Mouse (Mus musculus) embryonic fibroblast, embryonic 13.5 days (primary cell): ENCODE data around the gene Celf2. TPM values are rescaled to one million over a fixed set of nuclear protein-coding genes. Genes with fewer than 3 reads are reported as not detected.

ENCODE experiments used
- H3K27ac ChIP-seq: 2 replicates; pipeline ENCODE4 v1.5.1; 2012; ENCODE audit warnings: low read length, control low read depth, inconsistent platforms; ENCODE audit not compliant: insufficient read depth
- H3K4me1 ChIP-seq: 2 replicates; pipeline ENCODE4 v1.6.1; 2011; ENCODE audit warnings: low read length; ENCODE audit not compliant: control insufficient read depth, insufficient read depth
- H3K4me3 ChIP-seq: 2 replicates; pipeline ENCODE4 v1.5.1; 2011; ENCODE audit warnings: mild to moderate bottlenecking, control low read depth, low read length; ENCODE audit not compliant: insufficient read depth
- CTCF ChIP-seq: IDR thresholded peaks from 2 replicates; pipeline ENCODE4 v1.5.1; 2011; ENCODE audit warnings: mild to moderate bottlenecking, control low read depth, low read length, moderate library complexity, borderline replicate concordance; ENCODE audit not compliant: insufficient read depth
- POLR2A ChIP-seq: IDR thresholded peaks from 2 replicates; pipeline ENCODE4 v1.6.1; 2011; ENCODE audit warnings: low read depth, mild to moderate bottlenecking, control low read depth, low read length, moderate library complexity
- polyA plus RNA-seq: library from polyadenylated mRNA; stranded (reverse); fragments of >200 nt; gene quantifications from 2 replicates; pipeline ENCODE4 v1.2.4, GENCODE M21; 2011; ENCODE audit warnings: low read depth; ENCODE audit not compliant: missing spikeins, insufficient read length

The Celf2 gene
- polyA plus RNA-seq, 1 experiment = 36.6 TPM

GRCm38 (mm10) chr2:6704342-6704741 lies 805.0 kb downstream of the Celf2 start:
- no peak for TF ChIP-seq POLR2A
- no peak for TF ChIP-seq CTCF
- no peak overlapping the region for H3K4me3 ChIP-seq
- H3K27ac ChIP-seq = no peak overlapping the region
- no peaks in the 10 kb centered on the region for H3K4me1 ChIP-seq

- Histone ChIP-seq H3K4me3 (no peak overlapping the region), H3K4me1 (peaks cover 5% of the 10 kb centered on the region; the same call in 1 of the 2 replicates), H3K27ac (no peak overlapping the region)
- TF ChIP-seq POLR2A = no peak
Measured at GRCm38 (mm10) chr2:6696326-6696725, 813.0 kb downstream of the Celf2 start.

DNA sequence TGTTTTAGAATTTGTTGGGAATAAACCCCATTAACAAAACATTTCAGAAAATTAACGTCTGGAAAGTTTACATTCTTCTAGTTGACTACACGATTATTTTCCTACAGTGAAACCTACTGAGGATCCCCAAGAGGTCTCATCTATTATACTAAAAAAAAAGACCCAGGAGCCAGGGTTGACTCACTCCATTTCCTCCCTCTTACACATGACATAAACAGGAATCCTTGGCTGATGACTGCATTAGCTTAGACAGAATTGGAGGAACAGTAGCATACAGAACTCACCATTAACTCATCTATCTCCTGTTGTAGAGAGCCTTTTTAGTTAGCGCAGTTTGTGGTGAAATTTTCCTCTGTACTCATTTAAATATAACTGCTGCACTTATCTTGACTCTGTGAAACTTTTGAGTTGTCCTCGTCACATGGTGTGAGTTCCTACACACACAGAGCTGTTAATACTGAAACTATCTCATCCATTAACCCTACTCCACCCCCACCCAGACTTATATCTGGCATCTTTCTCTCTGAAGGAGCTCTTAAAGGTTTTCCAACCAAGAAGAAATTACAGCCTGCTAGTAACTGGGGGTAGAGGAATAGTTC lies 813.9 kb downstream of the Celf2 start:
- TF ChIP-seq POLR2A = no peak
- TF ChIP-seq CTCF = no peak
- no peak overlapping the region for H3K27ac ChIP-seq
- H3K4me3 ChIP-seq = no peak overlapping the region
- H3K4me1 ChIP-seq = peaks cover 5% of the 10 kb centered on the region; the same call in 1 of the 2 replicates

- Histone ChIP-seq H3K27ac (no peak overlapping the region), H3K4me1 (no peaks in the 10 kb centered on the region), H3K4me3 (no peak overlapping the region)
- TF ChIP-seq POLR2A (no peak), CTCF (no peak)
Measured at GRCm38 (mm10) chr2:6689689-6690088, 819.7 kb downstream of the Celf2 start.

DNA sequence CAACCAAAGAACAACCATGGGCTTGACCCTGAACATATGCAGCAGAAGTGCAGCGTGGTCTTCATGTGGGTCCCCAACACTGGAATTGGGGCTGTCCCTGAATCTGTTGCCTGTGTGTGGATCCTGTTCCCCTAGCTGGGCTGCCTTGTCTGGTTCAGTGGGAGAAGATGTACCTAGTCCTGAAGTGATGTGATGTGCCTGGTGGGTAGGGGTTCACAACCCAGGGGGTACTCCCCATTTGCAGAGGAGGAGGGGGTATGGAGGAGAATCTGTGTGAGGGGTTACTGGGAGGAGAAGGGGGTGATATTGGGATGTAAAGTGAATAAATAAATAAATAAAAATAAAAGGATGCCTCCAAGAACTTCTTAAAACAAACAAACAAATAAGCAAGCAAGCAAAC lies 831.1 kb downstream of the Celf2 start:
- Histone ChIP-seq H3K4me1 (no peaks in the 10 kb centered on the region), H3K27ac (no peak overlapping the region), H3K4me3 (no peak overlapping the region)
- TF ChIP-seq CTCF = no peak
- no peak for TF ChIP-seq POLR2A

DNA sequence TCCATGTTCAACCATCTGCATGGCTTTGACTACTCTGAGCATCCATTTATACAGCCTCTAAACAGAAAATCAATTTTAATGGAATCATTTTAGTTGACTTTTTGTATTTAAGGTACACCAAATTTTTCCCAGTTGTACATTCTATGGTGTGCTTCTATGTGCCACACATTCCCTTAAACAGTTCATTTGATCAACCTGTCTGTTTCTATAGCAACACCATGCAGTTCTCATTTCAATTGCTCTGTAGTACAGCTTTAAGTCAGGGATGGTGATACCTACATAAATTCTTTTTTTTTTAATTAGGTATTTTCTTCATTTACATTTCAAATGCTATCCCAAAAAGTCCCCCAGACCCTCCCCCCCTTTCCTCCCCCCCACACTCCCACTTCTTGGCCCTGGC lies 831.9 kb downstream of the Celf2 start:
- TF ChIP-seq POLR2A (no peak), CTCF (no peak)
- no peak overlapping the region for H3K4me3 ChIP-seq
- no peak overlapping the region for H3K27ac ChIP-seq
- H3K4me1 ChIP-seq = no peaks in the 10 kb centered on the region

GRCm38 (mm10) chr2:6674401-6674800 lies 835.0 kb downstream of the Celf2 start:
- H3K4me3 ChIP-seq = no peak overlapping the region
- no peaks in the 10 kb centered on the region for H3K4me1 ChIP-seq
- TF ChIP-seq CTCF = no peak
- no peak overlapping the region for H3K27ac ChIP-seq

GRCm38 (mm10) chr2:6673418-6673817 lies 835.9 kb downstream of the Celf2 start:
- Histone ChIP-seq H3K4me3 (no peak overlapping the region), H3K27ac (no peak overlapping the region), H3K4me1 (no peaks in the 10 kb centered on the region)
- TF ChIP-seq POLR2A = no peak
- TF ChIP-seq CTCF = no peak

GRCm38 (mm10) chr2:6667611-6668010 lies 841.8 kb downstream of the Celf2 start:
- no peak for TF ChIP-seq POLR2A
- no peak for TF ChIP-seq CTCF
- no peak overlapping the region for H3K27ac ChIP-seq
- no peak overlapping the region for H3K4me3 ChIP-seq
- H3K4me1 ChIP-seq = no peaks in the 10 kb centered on the region

DNA sequence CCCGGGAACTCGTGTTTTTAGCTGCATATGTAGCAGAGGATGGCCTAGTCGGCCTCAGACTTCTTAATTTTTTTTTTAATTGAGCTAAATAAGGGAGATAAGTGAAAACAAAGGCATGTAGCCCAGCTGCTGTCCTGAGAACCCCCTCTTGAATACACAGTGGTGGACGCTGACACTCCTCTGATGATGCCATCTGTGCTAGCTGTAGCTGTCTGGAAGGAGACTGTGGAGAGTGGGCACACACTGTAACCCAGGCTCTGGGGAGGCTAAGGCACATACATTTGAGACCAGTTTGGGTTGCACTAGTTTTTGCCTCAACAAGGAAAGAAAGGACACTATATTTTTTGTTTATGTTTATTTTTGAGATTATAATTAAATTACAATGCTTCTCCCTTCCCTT lies 849.5 kb downstream of the Celf2 start:
- H3K4me3 ChIP-seq = no peak overlapping the region
- no peak overlapping the region for H3K27ac ChIP-seq
- TF ChIP-seq CTCF = no peak
- TF ChIP-seq POLR2A = no peak

DNA sequence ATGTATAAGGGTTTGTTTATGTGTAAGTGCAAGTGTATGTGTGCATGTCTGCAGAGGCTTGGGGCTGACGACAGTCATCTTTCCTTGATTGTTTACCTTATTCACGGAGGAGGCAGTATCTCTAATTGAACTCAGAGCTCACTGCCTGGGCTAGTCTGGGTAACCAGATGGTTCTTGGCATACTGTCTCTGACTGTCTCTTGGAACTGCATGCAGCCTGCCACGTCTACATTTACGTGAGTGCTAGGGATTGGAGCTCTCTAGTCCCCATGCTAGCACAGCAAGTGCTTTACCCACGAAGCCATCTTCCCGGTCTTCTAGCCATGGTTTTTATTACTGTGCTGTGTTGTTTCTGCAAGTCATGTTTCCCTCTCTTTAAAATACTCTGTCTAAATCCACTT lies 855.6 kb downstream of the Celf2 start:
- H3K4me1 ChIP-seq = no peaks in the 10 kb centered on the region
- no peak for TF ChIP-seq POLR2A
- TF ChIP-seq CTCF = no peak

More for the DNA sequence above, 849.5 kb downstream of the Celf2 start:
- no peaks in the 10 kb centered on the region for H3K4me1 ChIP-seq

More for the DNA sequence above, 855.6 kb downstream of the Celf2 start:
- Histone ChIP-seq H3K27ac (no peak overlapping the region), H3K4me3 (no peak overlapping the region)
